Mouse (Mus musculus) heart, embryonic 11.5 days (tissue): ENCODE data around the gene Dnmt3a. TPM values are rescaled to one million over a fixed set of nuclear protein-coding genes. Genes with fewer than 3 reads are reported as not detected.

ENCODE experiments used
- ATAC-seq: fragments of 200-750 bp; cut with Nextera tagmentation; replicated peaks from 2 replicates; pipeline ENCODE4 v1.8.0; 2017; ENCODE audit warnings: moderate library complexity; ENCODE audit not compliant: insufficient number of reproducible peaks, low FRiP score, low TSS enrichment
- H3K27ac ChIP-seq: fragments of 300-500 bp; sonication (generic); 2 replicates; pipeline ENCODE4 v1.5.1; 2014; ENCODE audit warnings: mild to moderate bottlenecking, low read depth, low read length
- H3K27me3 ChIP-seq: fragments of 300-500 bp; sonication (generic); 2 replicates; pipeline ENCODE4 v1.6.1; 2014; ENCODE audit warnings: mild to moderate bottlenecking, low read length, mixed read lengths; ENCODE audit not compliant: control insufficient read depth, insufficient read depth
- H3K36me3 ChIP-seq: fragments of 300-500 bp; sonication (generic); 2 replicates; pipeline ENCODE4 v1.6.1; 2014; ENCODE audit warnings: mild to moderate bottlenecking, low read length, moderate library complexity, mixed read lengths; ENCODE audit not compliant: control insufficient read depth, insufficient read depth
- H3K4me1 ChIP-seq: fragments of 300-500 bp; sonication (generic); 2 replicates; pipeline ENCODE4 v1.6.1; 2014; ENCODE audit warnings: low read length; ENCODE audit not compliant: control insufficient read depth, insufficient read depth
- H3K4me2 ChIP-seq: fragments of 300-500 bp; sonication (generic); 2 replicates; pipeline ENCODE4 v1.6.1; 2014; ENCODE audit warnings: mild to moderate bottlenecking, moderate library complexity
- H3K4me3 ChIP-seq: fragments of 300-500 bp; sonication (generic); 2 replicates; pipeline ENCODE4 v1.5.1; 2014; ENCODE audit warnings: low read depth, low read length
- H3K9ac ChIP-seq: fragments of 300-500 bp; sonication (generic); 2 replicates; pipeline ENCODE4 v1.6.1; 2014; ENCODE audit warnings: mild to moderate bottlenecking, low read depth, low read length, moderate library complexity
- H3K9me3 ChIP-seq: fragments of 300-500 bp; sonication (generic); replicated peaks from 2 replicates; pipeline ENCODE4 v1.6.1; 2016; ENCODE audit warnings: low read length; ENCODE audit not compliant: control insufficient read depth
- whole genome bisulfite sequencing: fragments of 180-500 bp; shearing (Covaris S2); extraction: QIAGEN DNeasy Blood & Tissue Kit; methylation state at CpG from one replicate; pipeline ENCODE4 v1.1.7; 2014; ENCODE audit not compliant: insufficient replicate concordance; 5-methylcytosine and 5-hydroxymethylcytosine counted together
- polyA plus RNA-seq: library from polyadenylated mRNA; unstranded; fragments of >200 nt; fragmentation: Nextera tagmentation; extraction: Ambion mirVana; gene quantifications from 2 replicates; pipeline ENCODE4 v1.2.1, GENCODE M21; 2014

The Dnmt3a gene
- polyA plus RNA-seq, 1 experiment from 2014 or later = 55.1 TPM

GRCm38 (mm10) chr12:3817033-3817432 lies 11.2 kb downstream of the Dnmt3a start:
- WGBS = 67% methylated on average over 7 of the region's 7 CpGs
- no peak overlapping the region for H3K9ac ChIP-seq
- H3K4me3 ChIP-seq = no peak overlapping the region
- no peaks in the 10 kb centered on the region for H3K27me3 ChIP-seq
- no peaks in the 10 kb centered on the region for H3K36me3 ChIP-seq
- H3K4me1 ChIP-seq = peaks cover 25% of the 10 kb centered on the region
- no peak overlapping the region for H3K4me2 ChIP-seq
- H3K9me3 ChIP-seq = no peaks in the 10 kb centered on the region
- H3K27ac ChIP-seq = no peak overlapping the region
- ATAC-seq = no peak

- 83% methylated on average over 5 of the region's 5 CpGs for WGBS
- peaks cover 23% of the 10 kb centered on the region for H3K4me1 ChIP-seq
Measured at GRCm38 (mm10) chr12:3817566-3817965, 11.8 kb downstream of the Dnmt3a start.

GRCm38 (mm10) chr12:3819899-3820298 lies 14.1 kb downstream of the Dnmt3a start:
- no peak overlapping the region for H3K9ac ChIP-seq
- no peak overlapping the region for H3K4me2 ChIP-seq
- no peak for ATAC-seq
- no peaks in the 10 kb centered on the region for H3K9me3 ChIP-seq
- H3K4me1 ChIP-seq = peaks cover 45% of the 10 kb centered on the region
- 41% methylated on average over 4 of the region's 4 CpGs for WGBS
- no peaks in the 10 kb centered on the region for H3K27me3 ChIP-seq
- no peak overlapping the region for H3K27ac ChIP-seq
- no peak overlapping the region for H3K4me3 ChIP-seq
- H3K36me3 ChIP-seq = no peaks in the 10 kb centered on the region

More at GRCm38 (mm10) chr12:3817566-3817965, 11.8 kb downstream of the Dnmt3a start:
- Histone ChIP-seq H3K27ac (no peak overlapping the region), H3K9me3 (no peaks in the 10 kb centered on the region), H3K27me3 (no peaks in the 10 kb centered on the region), H3K9ac (no peak overlapping the region), H3K4me3 (no peak overlapping the region), H3K36me3 (no peaks in the 10 kb centered on the region), H3K4me2 (no peak overlapping the region)
- ATAC-seq = no peak

GRCm38 (mm10) chr12:3823408-3823807 lies 17.6 kb downstream of the Dnmt3a start:
- ATAC-seq = no peak

GRCm38 (mm10) chr12:3824906-3825713 lies 19.3 kb downstream of the Dnmt3a start:
- no peak overlapping the region for H3K27ac ChIP-seq
- no peaks in the 10 kb centered on the region for H3K27me3 ChIP-seq
- no peak for ATAC-seq
- 64% methylated on average over 5 of the region's 5 CpGs for WGBS
- H3K4me1 ChIP-seq = peaks cover 44% of the 10 kb centered on the region
- H3K9me3 ChIP-seq = no peaks in the 10 kb centered on the region
- H3K36me3 ChIP-seq = no peaks in the 10 kb centered on the region
- peak overlapping the region; percentile 20; the same call in 1 of the 2 replicates for H3K4me2 ChIP-seq
- no peak overlapping the region for H3K9ac ChIP-seq
- no peak overlapping the region for H3K4me3 ChIP-seq

More at GRCm38 (mm10) chr12:3823408-3823807, 17.6 kb downstream of the Dnmt3a start:
- no peak overlapping the region for H3K9ac ChIP-seq
- peaks cover 53% of the 10 kb centered on the region for H3K4me1 ChIP-seq
- WGBS = 58% methylated on average over 5 of the region's 5 CpGs
- no peak overlapping the region for H3K4me2 ChIP-seq
- H3K27me3 ChIP-seq = no peaks in the 10 kb centered on the region
- H3K36me3 ChIP-seq = no peaks in the 10 kb centered on the region
- H3K9me3 ChIP-seq = no peaks in the 10 kb centered on the region
- H3K27ac ChIP-seq = no peak overlapping the region
- no peak overlapping the region for H3K4me3 ChIP-seq

GRCm38 (mm10) chr12:3825714-3826080 lies 19.9 kb downstream of the Dnmt3a start:
- H3K4me1 ChIP-seq = peaks cover 41% of the 10 kb centered on the region
- no peaks in the 10 kb centered on the region for H3K9me3 ChIP-seq
- 0 out of 2 replicates have a peak, but pooled peaks have one; percentile 32 for ATAC-seq
- H3K4me2 ChIP-seq = peak overlapping the region; percentile 20; the same call in 1 of the 2 replicates
- H3K27ac ChIP-seq = no peak overlapping the region
- no peak overlapping the region for H3K4me3 ChIP-seq
- H3K36me3 ChIP-seq = no peaks in the 10 kb centered on the region
- H3K9ac ChIP-seq = no peak overlapping the region
- H3K27me3 ChIP-seq = no peaks in the 10 kb centered on the region
- WGBS = 30% methylated on average over 12 of the region's 12 CpGs

- H3K4me2 ChIP-seq = no peak overlapping the region
- no peak overlapping the region for H3K9ac ChIP-seq
- no peak overlapping the region for H3K27ac ChIP-seq
- 51% methylated on average over 5 of the region's 5 CpGs for WGBS
- no peak for ATAC-seq
- H3K36me3 ChIP-seq = no peaks in the 10 kb centered on the region
- no peak overlapping the region for H3K4me3 ChIP-seq
- H3K27me3 ChIP-seq = no peaks in the 10 kb centered on the region
- H3K4me1 ChIP-seq = peaks cover 43% of the 10 kb centered on the region
- H3K9me3 ChIP-seq = no peaks in the 10 kb centered on the region
Measured at GRCm38 (mm10) chr12:3827771-3828170, 22.0 kb downstream of the Dnmt3a start.

- Histone ChIP-seq H3K9me3 (no peaks in the 10 kb centered on the region), H3K4me2 (peak overlapping the region; percentile 63), H3K4me1 (peaks cover 39% of the 10 kb centered on the region), H3K9ac (peak overlapping the region; percentile 65; the same call in 1 of the 2 replicates), H3K27ac (peak overlapping the region; percentile 87), H3K36me3 (peaks cover 10% of the 10 kb centered on the region), H3K27me3 (no peaks in the 10 kb centered on the region), H3K4me3 (no peak overlapping the region)
- 0 out of 2 replicates have a peak, but pooled peaks have one; percentile 3 for ATAC-seq
- 54% methylated on average over 7 of the region's 7 CpGs for WGBS
Measured at GRCm38 (mm10) chr12:3833059-3833760, 27.4 kb downstream of the Dnmt3a start.
